Mouse (Mus musculus): Measurements from ENCODE around the gene Cog1. TPM values are rescaled to one million over a fixed set of nuclear protein-coding genes. Genes with fewer than 3 reads are reported as not detected.
"Not testable (repeated sequence)": the region's sequence is repeated elsewhere in the genome, so short reads cannot be mapped to it uniquely, and the experiment has no call there.

Cog1 gene
- polyA plus RNA-seq, 1 experiment from 2014 or later, result 15.5 TPM

- no peak overlapping the region for H3K27ac ChIP-seq
- 75% methylated on average over 18 of the region's 18 CpGs for WGBS
- no peaks in the 10 kb centered on the region for H3K27me3 ChIP-seq
- H3K4me2 ChIP-seq, result no peak overlapping the region
- H3K4me3 ChIP-seq, result no peak overlapping the region
- no peak overlapping the region for H3K9ac ChIP-seq
- peaks cover 72% of the 10 kb centered on the region for H3K36me3 ChIP-seq
- H3K9me3 ChIP-seq (replicated peaks), result no peaks in the 10 kb centered on the region
- H3K4me1 ChIP-seq (replicated peaks), result peaks cover 10% of the 10 kb centered on the region
- ATAC-seq (replicated peaks; ENCODE audit: insufficient number of reproducible peaks, insufficient read depth, low FRiP score, low read depth), result no peak
Observed at GRCm38 (mm10) chr11:113654561-113655270, 5.7 kb downstream of the Cog1 start.

GRCm38 (mm10) chr11:113656511-113656932 lies 7.6 kb downstream of the Cog1 start:
- WGBS, result 84% methylated on average over 8 of the region's 8 CpGs
- Histone ChIP-seq H3K27me3 (no peaks in the 10 kb centered on the region), H3K36me3 (peaks cover 89% of the 10 kb centered on the region), H3K27ac (no peak overlapping the region), H3K4me3 (no peak overlapping the region), H3K4me1 (replicated peaks) (no peaks in the 10 kb centered on the region), H3K9ac (no peak overlapping the region), H3K9me3 (replicated peaks) (no peaks in the 10 kb centered on the region), H3K4me2 (no peak overlapping the region)
- ATAC-seq (replicated peaks; ENCODE audit: insufficient number of reproducible peaks, insufficient read depth, low FRiP score, low read depth), result no peak

GRCm38 (mm10) chr11:113657221-113657620 lies 8.3 kb downstream of the Cog1 start:
- Histone ChIP-seq H3K4me2 (no peak overlapping the region), H3K4me3 (no peak overlapping the region), H3K36me3 (peaks cover 95% of the 10 kb centered on the region), H3K27me3 (no peaks in the 10 kb centered on the region), H3K9me3 (replicated peaks) (no peaks in the 10 kb centered on the region), H3K4me1 (replicated peaks) (no peaks in the 10 kb centered on the region), H3K9ac (no peak overlapping the region), H3K27ac (no peak overlapping the region)
- no peak for ATAC-seq (replicated peaks; ENCODE audit: insufficient number of reproducible peaks, insufficient read depth, low FRiP score, low read depth)
- WGBS, result 65% methylated on average over 4 of the region's 4 CpGs

GRCm38 (mm10) chr11:113658319-113658718 lies 9.3 kb downstream of the Cog1 start:
- 82% methylated on average over 8 of the region's 8 CpGs for WGBS
- Histone ChIP-seq H3K9ac (no peak overlapping the region), H3K4me3 (no peak overlapping the region), H3K27ac (no peak overlapping the region), H3K36me3 (peaks cover 92% of the 10 kb centered on the region), H3K9me3 (replicated peaks) (no peaks in the 10 kb centered on the region), H3K4me2 (no peak overlapping the region), H3K27me3 (no peaks in the 10 kb centered on the region), H3K4me1 (replicated peaks) (no peaks in the 10 kb centered on the region)
- no peak for ATAC-seq (replicated peaks; ENCODE audit: insufficient number of reproducible peaks, insufficient read depth, low FRiP score, low read depth)

GRCm38 (mm10) chr11:113658763-113659162 lies 9.8 kb downstream of the Cog1 start:
- WGBS, result 87% methylated on average over 4 of the region's 4 CpGs
- Histone ChIP-seq H3K9me3 (replicated peaks) (no peaks in the 10 kb centered on the region), H3K27ac (no peak overlapping the region), H3K27me3 (no peaks in the 10 kb centered on the region), H3K4me1 (replicated peaks) (no peaks in the 10 kb centered on the region), H3K36me3 (peaks cover 92% of the 10 kb centered on the region), H3K4me3 (no peak overlapping the region), H3K9ac (no peak overlapping the region), H3K4me2 (no peak overlapping the region)
- ATAC-seq (replicated peaks; ENCODE audit: insufficient number of reproducible peaks, insufficient read depth, low FRiP score, low read depth), result no peak

- H3K4me2 ChIP-seq; H3K9me3 ChIP-seq (replicated peaks); H3K4me3 ChIP-seq; H3K9ac ChIP-seq; ATAC-seq (replicated peaks; ENCODE audit: insufficient number of reproducible peaks, insufficient read depth, low FRiP score, low read depth); H3K27me3 ChIP-seq; H3K27ac ChIP-seq; H3K4me1 ChIP-seq (replicated peaks): not testable (repeated sequence)
- 94% methylated on average over 3 of the region's 3 CpGs for WGBS
- peaks cover 82% of the 10 kb centered on the region for H3K36me3 ChIP-seq
Observed at GRCm38 (mm10) chr11:113660213-113660612, 11.2 kb downstream of the Cog1 start.

- ATAC-seq (replicated peaks; ENCODE audit: insufficient number of reproducible peaks, insufficient read depth, low FRiP score, low read depth), result no peak
- H3K36me3 ChIP-seq, result peaks cover 77% of the 10 kb centered on the region
- H3K27ac ChIP-seq, result no peak overlapping the region
- H3K4me1 ChIP-seq (replicated peaks), result no peaks in the 10 kb centered on the region
- no peaks in the 10 kb centered on the region for H3K9me3 ChIP-seq (replicated peaks)
- 89% methylated on average over 11 of the region's 11 CpGs for WGBS
- H3K4me2 ChIP-seq, result no peak overlapping the region
- H3K4me3 ChIP-seq, result no peak overlapping the region
- no peaks in the 10 kb centered on the region for H3K27me3 ChIP-seq
- H3K9ac ChIP-seq, result no peak overlapping the region
Observed at GRCm38 (mm10) chr11:113660940-113661339, 12.0 kb downstream of the Cog1 start.

GRCm38 (mm10) chr11:113661835-113662351 lies 12.9 kb downstream of the Cog1 start:
- Histone ChIP-seq H3K4me1 (replicated peaks) (peaks cover 4% of the 10 kb centered on the region), H3K4me2 (no peak overlapping the region), H3K9me3 (replicated peaks) (no peaks in the 10 kb centered on the region), H3K27me3 (no peaks in the 10 kb centered on the region), H3K27ac (no peak overlapping the region), H3K9ac (no peak overlapping the region), H3K36me3 (peaks cover 68% of the 10 kb centered on the region), H3K4me3 (no peak overlapping the region)
- 89% methylated on average over 18 of the region's 18 CpGs for WGBS
- no peak for ATAC-seq (replicated peaks; ENCODE audit: insufficient number of reproducible peaks, insufficient read depth, low FRiP score, low read depth)

- Histone ChIP-seq H3K9ac (no peak overlapping the region), H3K27ac (no peak overlapping the region), H3K4me2 (no peak overlapping the region), H3K4me1 (replicated peaks) (peaks cover 19% of the 10 kb centered on the region), H3K27me3 (no peaks in the 10 kb centered on the region), H3K36me3 (peaks cover 52% of the 10 kb centered on the region), H3K9me3 (replicated peaks) (no peaks in the 10 kb centered on the region), H3K4me3 (no peak overlapping the region)
- ATAC-seq (replicated peaks; ENCODE audit: insufficient number of reproducible peaks, insufficient read depth, low FRiP score, low read depth), result no peak
- 65% methylated on average over 2 of the region's 2 CpGs for WGBS
Observed at GRCm38 (mm10) chr11:113664279-113664678, 15.3 kb downstream of the Cog1 start.

GRCm38 (mm10) chr11:113666205-113666604 lies 17.2 kb downstream of the Cog1 start:
- H3K27me3 ChIP-seq, result no peaks in the 10 kb centered on the region
- peaks cover 43% of the 10 kb centered on the region for H3K36me3 ChIP-seq
- no peak overlapping the region for H3K4me3 ChIP-seq
- no peak overlapping the region for H3K27ac ChIP-seq
- WGBS, result 64% methylated on average over 6 of the region's 6 CpGs
- H3K4me2 ChIP-seq, result no peak overlapping the region
- no peaks in the 10 kb centered on the region for H3K9me3 ChIP-seq (replicated peaks)
- H3K4me1 ChIP-seq (replicated peaks), result peaks cover 19% of the 10 kb centered on the region
- ATAC-seq (replicated peaks; ENCODE audit: insufficient number of reproducible peaks, insufficient read depth, low FRiP score, low read depth), result no peak
- H3K9ac ChIP-seq, result no peak overlapping the region

- Histone ChIP-seq H3K36me3 (peaks cover 39% of the 10 kb centered on the region), H3K4me2 (no peak overlapping the region), H3K27me3 (no peaks in the 10 kb centered on the region), H3K9ac (no peak overlapping the region), H3K9me3 (replicated peaks) (no peaks in the 10 kb centered on the region), H3K4me1 (replicated peaks) (peaks cover 19% of the 10 kb centered on the region), H3K27ac (no peak overlapping the region), H3K4me3 (no peak overlapping the region)
- WGBS, result 50% methylated on average over 10 of the region's 10 CpGs
- no peak for ATAC-seq (replicated peaks; ENCODE audit: insufficient number of reproducible peaks, insufficient read depth, low FRiP score, low read depth)
Observed at GRCm38 (mm10) chr11:113666648-113667047, 17.7 kb downstream of the Cog1 start.

- no peak overlapping the region for H3K9ac ChIP-seq
Observed at GRCm38 (mm10) chr11:113667122-113667521, 18.2 kb downstream of the Cog1 start.

More at GRCm38 (mm10) chr11:113667122-113667521, 18.2 kb downstream of the Cog1 start:
- Histone ChIP-seq H3K4me3 (no peak overlapping the region), H3K36me3 (peaks cover 34% of the 10 kb centered on the region), H3K4me2 (no peak overlapping the region), H3K27ac (no peak overlapping the region), H3K9me3 (replicated peaks) (no peaks in the 10 kb centered on the region), H3K4me1 (replicated peaks) (peaks cover 19% of the 10 kb centered on the region), H3K27me3 (no peaks in the 10 kb centered on the region)
- no peak for ATAC-seq (replicated peaks; ENCODE audit: insufficient number of reproducible peaks, insufficient read depth, low FRiP score, low read depth)
- 67% methylated on average over 2 of the region's 2 CpGs for WGBS
